Mouse (Mus musculus) liver, postnatal 0 days (tissue): ENCODE measurements around the gene Camta1.

Experiments used
- CTCF ChIP-seq: sonication (generic); IDR thresholded peaks from 2 replicates; pipeline ENCODE4 v1.5.1; 2016; ENCODE audit warnings: antibody characterized with exemption, low read depth
- EP300 ChIP-seq: IDR thresholded peaks from 2 replicates; pipeline ENCODE4 v1.6.1; 2016; ENCODE audit warnings: antibody characterized with exemption, low read depth, mild to moderate bottlenecking

- TF ChIP-seq CTCF (peak; percentile 79), EP300 (no peak)
Measured at GRCm38 (mm10) chr4:151334951-151335742, 526.5 kb downstream of the Camta1 start.
